Mouse (Mus musculus) stomach, embryonic 14.5 days (tissue): ENCODE data around the gene Slc28a1. TPM values are rescaled to one million over a fixed set of nuclear protein-coding genes. Genes with fewer than 3 reads are reported as not detected.

ENCODE experiments used
- ATAC-seq: fragments of 200-750 bp; cut with Nextera tagmentation; 2 replicates; pipeline ENCODE4 v1.8.0; 2017; ENCODE audit warnings: low read depth, moderate TSS enrichment; ENCODE audit not compliant: insufficient number of reproducible peaks, insufficient read depth, low FRiP score
- H3K27ac ChIP-seq: fragments of 300-500 bp; sonication (generic); 2 replicates; pipeline ENCODE4 v1.5.1; 2014; ENCODE audit warnings: mild to moderate bottlenecking, low read length, moderate library complexity, mixed read lengths
- H3K27me3 ChIP-seq: fragments of 300-500 bp; sonication (generic); 2 replicates; pipeline ENCODE4 v1.6.1; 2014; ENCODE audit warnings: low read length, control low read depth, mixed read lengths; ENCODE audit not compliant: control insufficient read depth, insufficient read depth
- H3K36me3 ChIP-seq: fragments of 300-500 bp; sonication (generic); 2 replicates; pipeline ENCODE4 v1.6.1; 2014; ENCODE audit warnings: mild to moderate bottlenecking, control low read depth, low read length, moderate library complexity, mixed read lengths; ENCODE audit not compliant: control insufficient read depth, insufficient read depth
- H3K4me1 ChIP-seq: fragments of 300-500 bp; sonication (generic); 2 replicates; pipeline ENCODE4 v1.6.1; 2014; ENCODE audit warnings: low read length, control low read depth, mixed read lengths; ENCODE audit not compliant: control insufficient read depth, insufficient read depth
- H3K4me2 ChIP-seq: fragments of 300-500 bp; sonication (generic); replicated peaks from 2 replicates; pipeline ENCODE4 v1.6.1; 2014; ENCODE audit warnings: low read depth, low read length, control low read depth
- H3K4me3 ChIP-seq: fragments of 300-500 bp; sonication (generic); 2 replicates; pipeline ENCODE4 v1.5.1; 2014; ENCODE audit warnings: low read depth, low read length, control low read depth
- H3K9ac ChIP-seq: fragments of 300-500 bp; sonication (generic); replicated peaks from 2 replicates; pipeline ENCODE4 v1.6.1; 2014; ENCODE audit warnings: low read depth, mild to moderate bottlenecking, control low read depth, low read length, moderate library complexity, mixed read lengths
- H3K9me3 ChIP-seq: fragments of 300-500 bp; sonication (generic); 2 replicates; pipeline ENCODE4 v1.6.1; 2016; ENCODE audit warnings: low read depth, low read length, control low read depth; ENCODE audit not compliant: control insufficient read depth
- WGBS: fragments of 180-500 bp; shearing (Covaris S2); extraction: QIAGEN DNeasy Blood & Tissue Kit; methylation state at CpG from one replicate; pipeline ENCODE4 v1.1.7; 2014; 5-methylcytosine and 5-hydroxymethylcytosine counted together
- polyA plus RNA-seq: library from polyadenylated mRNA; unstranded; fragments of >200 nt; fragmentation: Nextera tagmentation; extraction: Ambion mirVana; gene quantifications from 2 replicates; pipeline ENCODE4 v1.2.1, GENCODE M21; 2014

Gene Slc28a1
- polyA plus RNA-seq, 1 experiment from 2014 or later = not detected

DNA sequence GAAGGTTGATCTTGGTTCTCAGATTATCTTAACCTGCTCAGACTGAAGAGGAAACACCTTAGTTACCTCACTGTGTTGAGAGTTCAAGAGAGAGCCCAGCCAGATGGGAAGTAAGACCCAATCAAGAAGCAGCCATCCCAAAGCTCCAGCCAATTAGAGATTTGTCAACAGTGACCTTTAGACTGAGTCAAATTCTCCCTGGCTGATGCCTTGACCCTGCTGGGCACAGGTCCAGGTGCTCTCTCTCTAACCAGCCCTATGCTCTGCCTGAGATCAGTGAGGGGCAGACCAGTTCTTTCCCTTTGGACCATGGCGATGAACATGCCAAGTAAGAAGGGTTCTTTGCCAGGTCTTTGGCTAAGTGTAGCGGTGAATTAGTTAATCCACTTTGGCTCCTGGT is 2.9 kb upstream of the Slc28a1 start:
- Histone ChIP-seq H3K4me3 (no peak overlapping the region), H3K4me2 (no peak overlapping the region), H3K4me1 (no peaks in the 10 kb centered on the region), H3K9ac (no peak overlapping the region), H3K9me3 (no peaks in the 10 kb centered on the region), H3K27ac (no peak overlapping the region), H3K27me3 (no peaks in the 10 kb centered on the region), H3K36me3 (no peaks in the 10 kb centered on the region)
- ATAC-seq = no peak
- 92% methylated on average over 2 of the region's 2 CpGs for WGBS

DNA sequence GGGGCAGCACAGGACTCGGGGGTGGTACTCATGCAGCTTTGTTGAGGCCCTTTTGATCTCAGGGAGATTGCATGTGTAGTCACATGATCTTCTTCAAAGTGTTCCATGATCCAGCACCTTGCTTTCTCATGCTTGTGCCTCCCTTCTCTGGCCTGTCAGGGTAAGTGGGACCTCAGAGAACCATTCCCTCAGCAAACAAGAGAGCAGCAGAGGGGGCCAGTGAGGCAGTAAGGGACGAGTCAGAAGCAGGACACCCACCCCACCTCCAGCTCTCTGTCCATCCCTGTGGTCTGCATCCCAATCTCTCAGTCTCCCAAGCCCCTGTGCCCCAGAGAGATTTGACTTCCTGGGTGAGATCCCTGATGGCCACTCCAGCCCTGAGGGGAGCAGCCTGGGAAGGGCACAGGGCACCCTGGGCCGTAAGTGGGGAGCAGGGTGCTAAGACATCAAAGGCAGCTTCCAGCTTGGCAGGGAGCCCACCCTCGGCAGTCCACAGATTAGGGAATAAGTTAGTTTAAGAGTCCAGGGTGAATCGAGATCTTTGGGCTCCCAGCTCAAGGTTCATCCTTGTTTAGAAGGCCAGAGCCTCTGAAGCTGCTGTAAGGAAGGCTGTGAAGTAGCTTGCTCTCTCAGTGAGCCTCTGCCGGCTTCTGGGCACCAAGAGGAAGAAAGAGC is 1.8 kb upstream of the Slc28a1 start:
- WGBS = 40% methylated on average over 6 of the region's 6 CpGs
- no peak for ATAC-seq
- no peaks in the 10 kb centered on the region for H3K27me3 ChIP-seq

GRCm38 (mm10) chr7:81121099-81121498 is 6.5 kb downstream of the Slc28a1 start:
- Histone ChIP-seq H3K4me2 (no peak overlapping the region), H3K9me3 (no peaks in the 10 kb centered on the region), H3K9ac (no peak overlapping the region), H3K36me3 (no peaks in the 10 kb centered on the region), H3K4me1 (no peaks in the 10 kb centered on the region), H3K27ac (no peak overlapping the region), H3K4me3 (no peak overlapping the region), H3K27me3 (no peaks in the 10 kb centered on the region)
- ATAC-seq = no peak
- WGBS = 63% methylated on average over 3 of the region's 3 CpGs

More for the DNA sequence above, 1.8 kb upstream of the Slc28a1 start:
- no peak overlapping the region for H3K9ac ChIP-seq
- H3K4me3 ChIP-seq = no peak overlapping the region
- no peaks in the 10 kb centered on the region for H3K9me3 ChIP-seq
- H3K36me3 ChIP-seq = no peaks in the 10 kb centered on the region
- H3K27ac ChIP-seq = no peak overlapping the region
- no peaks in the 10 kb centered on the region for H3K4me1 ChIP-seq
- no peak overlapping the region for H3K4me2 ChIP-seq

DNA sequence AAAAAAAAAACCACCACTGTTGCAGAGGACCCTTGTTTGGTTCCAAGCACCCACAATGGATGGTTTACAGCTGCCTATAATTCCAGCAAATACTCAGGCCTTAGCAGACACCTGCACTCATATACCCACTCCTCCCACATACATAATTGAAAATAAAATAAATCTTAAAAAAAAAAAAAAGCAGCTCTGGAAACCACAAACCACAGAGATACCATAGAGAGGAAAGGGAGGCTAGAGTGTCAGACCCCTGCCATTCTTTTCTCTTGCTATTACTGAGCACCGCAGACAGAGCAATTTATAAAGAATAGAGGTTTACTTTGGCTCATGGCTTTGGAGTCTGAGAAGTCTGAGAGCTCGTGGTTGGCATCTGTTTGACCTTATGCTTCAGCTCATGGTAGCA is 8.2 kb downstream of the Slc28a1 start:
- Histone ChIP-seq H3K36me3 (no peaks in the 10 kb centered on the region), H3K9me3 (no peaks in the 10 kb centered on the region), H3K4me1 (no peaks in the 10 kb centered on the region), H3K27ac (no peak overlapping the region), H3K4me3 (no peak overlapping the region), H3K27me3 (no peaks in the 10 kb centered on the region), H3K4me2 (no peak overlapping the region), H3K9ac (no peak overlapping the region)
- 68% methylated on average over 2 of the region's 2 CpGs for WGBS
- ATAC-seq = no peak

DNA sequence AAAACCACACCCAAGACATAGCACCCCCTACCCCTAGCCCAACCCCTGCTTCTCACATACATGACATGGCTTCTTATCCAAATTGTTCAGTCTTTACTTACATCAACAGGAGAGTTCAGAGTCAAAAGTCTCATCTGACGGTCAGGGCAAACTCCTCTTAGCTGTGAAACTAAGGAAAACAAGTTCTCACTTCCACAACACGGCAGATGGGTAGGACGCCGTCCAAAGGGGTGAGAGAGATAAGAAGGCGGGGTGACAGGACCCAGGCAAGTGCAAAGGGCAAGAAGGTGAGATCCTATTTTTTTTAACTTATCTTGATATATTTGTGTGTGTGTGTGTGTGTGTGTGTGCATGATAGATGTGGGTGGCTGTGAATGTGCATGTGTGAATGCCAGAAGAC is 9.0 kb downstream of the Slc28a1 start:
- H3K9me3 ChIP-seq = no peaks in the 10 kb centered on the region
- H3K4me3 ChIP-seq = no peak overlapping the region
- no peaks in the 10 kb centered on the region for H3K4me1 ChIP-seq
- no peak for ATAC-seq
- H3K4me2 ChIP-seq = no peak overlapping the region
- 75% methylated on average over 5 of the region's 5 CpGs for WGBS
- no peaks in the 10 kb centered on the region for H3K36me3 ChIP-seq
- no peak overlapping the region for H3K9ac ChIP-seq
- no peaks in the 10 kb centered on the region for H3K27me3 ChIP-seq
- H3K27ac ChIP-seq = no peak overlapping the region

DNA sequence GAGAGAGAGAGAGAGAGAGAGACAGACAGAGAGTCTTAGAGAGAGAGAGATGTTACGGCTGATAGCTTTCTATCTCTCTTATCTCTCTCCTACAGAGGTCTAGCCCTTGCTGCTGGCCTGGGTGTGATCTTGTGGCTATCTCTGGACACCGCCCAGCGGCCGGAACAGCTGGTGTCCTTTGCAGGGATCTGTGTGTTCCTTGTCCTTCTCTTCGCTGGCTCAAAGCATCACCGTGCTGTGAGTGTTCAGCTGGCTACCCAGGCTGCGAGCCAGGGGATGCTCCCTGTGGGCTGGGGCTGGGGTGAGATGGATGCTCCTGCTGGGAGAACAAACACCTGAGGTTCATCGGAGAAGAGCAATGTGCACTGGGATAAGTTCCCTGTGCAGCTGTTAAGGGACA is 10.2 kb downstream of the Slc28a1 start:
- no peaks in the 10 kb centered on the region for H3K4me1 ChIP-seq
- H3K4me3 ChIP-seq = no peak overlapping the region
- WGBS = 67% methylated on average over 8 of the region's 8 CpGs
- no peak overlapping the region for H3K4me2 ChIP-seq
- peak; percentile 59; the same call in 1 of the 2 replicates for ATAC-seq
- no peaks in the 10 kb centered on the region for H3K9me3 ChIP-seq
- no peaks in the 10 kb centered on the region for H3K27me3 ChIP-seq
- H3K36me3 ChIP-seq = no peaks in the 10 kb centered on the region
- no peak overlapping the region for H3K27ac ChIP-seq
- no peak overlapping the region for H3K9ac ChIP-seq

GRCm38 (mm10) chr7:81125215-81126175 is 10.9 kb downstream of the Slc28a1 start:
- WGBS = 68% methylated on average over 10 of the region's 10 CpGs
- ATAC-seq = no peak
- H3K4me3 ChIP-seq = no peak overlapping the region
- H3K27ac ChIP-seq = no peak overlapping the region
- H3K27me3 ChIP-seq = no peaks in the 10 kb centered on the region
- no peaks in the 10 kb centered on the region for H3K9me3 ChIP-seq
- no peak overlapping the region for H3K4me2 ChIP-seq
- H3K9ac ChIP-seq = no peak overlapping the region
- H3K4me1 ChIP-seq = no peaks in the 10 kb centered on the region
- no peaks in the 10 kb centered on the region for H3K36me3 ChIP-seq

DNA sequence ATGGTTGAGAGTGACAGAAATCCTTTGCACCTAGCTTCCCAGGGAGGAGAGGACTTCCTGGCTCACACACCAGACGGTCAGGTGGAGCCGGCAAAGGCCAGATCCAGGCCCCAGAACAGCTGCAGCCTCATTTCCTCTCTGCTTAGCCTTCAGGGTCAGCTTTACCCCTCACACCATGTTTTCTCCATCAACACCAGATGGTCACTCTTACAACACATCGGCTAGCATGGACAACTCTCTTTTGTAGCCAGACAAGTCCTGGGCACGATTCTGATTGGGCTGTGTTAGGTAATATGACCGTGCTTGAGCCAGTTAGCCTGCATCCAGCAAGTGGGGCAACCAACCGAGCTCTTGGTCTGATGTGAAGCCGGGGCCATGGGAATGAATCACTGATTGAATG is 17.3 kb downstream of the Slc28a1 start:
- no peak overlapping the region for H3K9ac ChIP-seq

More for the DNA sequence above, 17.3 kb downstream of the Slc28a1 start:
- H3K4me1 ChIP-seq = peaks cover 3% of the 10 kb centered on the region; the same call in 1 of the 2 replicates
- WGBS = 67% methylated on average over 7 of the region's 7 CpGs
- no peaks in the 10 kb centered on the region for H3K27me3 ChIP-seq
- H3K36me3 ChIP-seq = no peaks in the 10 kb centered on the region
- H3K9me3 ChIP-seq = no peaks in the 10 kb centered on the region
- ATAC-seq = no peak
- no peak overlapping the region for H3K4me2 ChIP-seq
- H3K27ac ChIP-seq = no peak overlapping the region
- H3K4me3 ChIP-seq = no peak overlapping the region
